Mouse (Mus musculus): Measurements from ENCODE around the gene Tnf. TPM values are rescaled to one million over a fixed set of nuclear protein-coding genes. Genes with fewer than 3 reads are reported as not detected.
A peak's percentile ranks its signal among the peaks of the same experiment; 100 is the strongest.

The Tnf gene
- polyA plus RNA-seq, 1 experiment from 2014 or later: 0.48 TPM

GRCm38 (mm10) chr17:35243086-35243485 lies 41.3 kb upstream of the Tnf start:
- Histone ChIP-seq H3K9me3 (replicated peaks; ENCODE audit: control insufficient read depth, low read length) (no peaks in the 10 kb centered on the region), H3K36me3 (ENCODE audit: control insufficient read depth, insufficient read depth) (peaks cover 49% of the 10 kb centered on the region), H3K4me3 (ENCODE audit: low read depth, low read length) (peak overlapping the region; percentile 94), H3K4me2 (ENCODE audit: low read depth, low read length) (peak overlapping the region; percentile 89), H3K9ac (ENCODE audit: low read depth, low read length) (peak overlapping the region; percentile 94), H3K27me3 (ENCODE audit: control insufficient read depth, insufficient read depth, low read depth, low read length) (no peaks in the 10 kb centered on the region), H3K4me1 (ENCODE audit: control insufficient read depth, low read depth, low read length) (peaks cover 42% of the 10 kb centered on the region), H3K27ac (ENCODE audit: low read length) (peak overlapping the region; percentile 90)
- 7% methylated on average over 16 of the region's 16 CpGs for WGBS (ENCODE audit: insufficient replicate concordance)
- no peak for ATAC-seq (ENCODE audit: low read depth)

- Histone ChIP-seq H3K4me1 (ENCODE audit: control insufficient read depth, low read depth, low read length) (peaks cover 42% of the 10 kb centered on the region), H3K4me2 (ENCODE audit: low read depth, low read length) (peak overlapping the region; percentile 89), H3K27ac (ENCODE audit: low read length) (peak overlapping the region; percentile 90), H3K9ac (ENCODE audit: low read depth, low read length) (peak overlapping the region; percentile 94), H3K27me3 (ENCODE audit: control insufficient read depth, insufficient read depth, low read depth, low read length) (no peaks in the 10 kb centered on the region), H3K36me3 (ENCODE audit: control insufficient read depth, insufficient read depth) (peaks cover 41% of the 10 kb centered on the region), H3K9me3 (replicated peaks; ENCODE audit: control insufficient read depth, low read length) (no peaks in the 10 kb centered on the region), H3K4me3 (ENCODE audit: low read depth, low read length) (peak overlapping the region; percentile 94)
- WGBS (ENCODE audit: insufficient replicate concordance): under 1% methylated on average over 55 of the region's 55 CpGs
- ATAC-seq (ENCODE audit: low read depth): peak; percentile 47
These were observed 40.5 kb upstream of the Tnf start for GRCm38 (mm10) chr17:35242015-35242941.

- H3K4me2 ChIP-seq (ENCODE audit: low read depth, low read length): peak within 1 kb of the TSS; percentile 89
- H3K9me3 ChIP-seq (replicated peaks; ENCODE audit: control insufficient read depth, low read length): no peaks in the 10 kb centered on the region
- peak; percentile 84 for ATAC-seq (ENCODE audit: low read depth)
- H3K36me3 ChIP-seq (ENCODE audit: control insufficient read depth, insufficient read depth): peaks cover 33% of the 10 kb centered on the region
- H3K4me1 ChIP-seq (ENCODE audit: control insufficient read depth, low read depth, low read length): peaks cover 44% of the 10 kb centered on the region
- H3K4me3 ChIP-seq (ENCODE audit: low read depth, low read length): peak within 1 kb of the TSS; percentile 94
- H3K9ac ChIP-seq (ENCODE audit: low read depth, low read length): peak within 1 kb of the TSS; percentile 94
- WGBS (ENCODE audit: insufficient replicate concordance): under 1% methylated on average over 69 of the region's 69 CpGs
- no peaks in the 10 kb centered on the region for H3K27me3 ChIP-seq (ENCODE audit: control insufficient read depth, insufficient read depth, low read depth, low read length)
- peak within 1 kb of the TSS; percentile 90 for H3K27ac ChIP-seq (ENCODE audit: low read length)
These were observed 39.7 kb upstream of the Tnf start, which contains the start of gene Ddx39b for GRCm38 (mm10) chr17:35241305-35242014. Ddx39b (plus strand) TSS chr17:35241746.

- WGBS (ENCODE audit: insufficient replicate concordance): 34% methylated on average over 12 of the region's 12 CpGs
- H3K27me3 ChIP-seq (ENCODE audit: control insufficient read depth, insufficient read depth, low read depth, low read length): no peaks in the 10 kb centered on the region
- peaks cover 25% of the 10 kb centered on the region for H3K36me3 ChIP-seq (ENCODE audit: control insufficient read depth, insufficient read depth)
- H3K9me3 ChIP-seq (replicated peaks; ENCODE audit: control insufficient read depth, low read length): no peaks in the 10 kb centered on the region
- no peak for ATAC-seq (ENCODE audit: low read depth)
- peak overlapping the region; percentile 90 for H3K27ac ChIP-seq (ENCODE audit: low read length)
- peaks cover 47% of the 10 kb centered on the region for H3K4me1 ChIP-seq (ENCODE audit: control insufficient read depth, low read depth, low read length)
- peak overlapping the region; percentile 94 for H3K9ac ChIP-seq (ENCODE audit: low read depth, low read length)
- peak overlapping the region; percentile 89 for H3K4me2 ChIP-seq (ENCODE audit: low read depth, low read length)
- H3K4me3 ChIP-seq (ENCODE audit: low read depth, low read length): peak overlapping the region; percentile 94
These were observed 38.8 kb upstream of the Tnf start for GRCm38 (mm10) chr17:35240384-35241304.

- WGBS (ENCODE audit: insufficient replicate concordance): 59% methylated on average over 5 of the region's 5 CpGs
- Histone ChIP-seq H3K4me2 (ENCODE audit: low read depth, low read length) (no peak overlapping the region), H3K9ac (ENCODE audit: low read depth, low read length) (no peak overlapping the region), H3K4me1 (ENCODE audit: control insufficient read depth, low read depth, low read length) (peaks cover 40% of the 10 kb centered on the region), H3K27ac (ENCODE audit: low read length) (no peak overlapping the region), H3K4me3 (ENCODE audit: low read depth, low read length) (no peak overlapping the region), H3K9me3 (replicated peaks; ENCODE audit: control insufficient read depth, low read length) (no peaks in the 10 kb centered on the region), H3K36me3 (ENCODE audit: control insufficient read depth, insufficient read depth) (peaks cover 15% of the 10 kb centered on the region), H3K27me3 (ENCODE audit: control insufficient read depth, insufficient read depth, low read depth, low read length) (no peaks in the 10 kb centered on the region)
- no peak for ATAC-seq (ENCODE audit: low read depth)
These were observed 37.9 kb upstream of the Tnf start for GRCm38 (mm10) chr17:35239700-35240099.

GRCm38 (mm10) chr17:35237504-35237903 lies 35.7 kb upstream of the Tnf start:
- 80% methylated on average over 12 of the region's 12 CpGs for WGBS (ENCODE audit: insufficient replicate concordance)
- no peak overlapping the region for H3K9ac ChIP-seq (ENCODE audit: low read depth, low read length)
- no peaks in the 10 kb centered on the region for H3K27me3 ChIP-seq (ENCODE audit: control insufficient read depth, insufficient read depth, low read depth, low read length)
- no peak overlapping the region for H3K27ac ChIP-seq (ENCODE audit: low read length)
- no peak for ATAC-seq (ENCODE audit: low read depth)
- no peak overlapping the region for H3K4me3 ChIP-seq (ENCODE audit: low read depth, low read length)
- H3K4me2 ChIP-seq (ENCODE audit: low read depth, low read length): no peak overlapping the region
- H3K36me3 ChIP-seq (ENCODE audit: control insufficient read depth, insufficient read depth): no peaks in the 10 kb centered on the region; the same call in 1 of the 2 replicates
- peaks cover 33% of the 10 kb centered on the region for H3K4me1 ChIP-seq (ENCODE audit: control insufficient read depth, low read depth, low read length)
- H3K9me3 ChIP-seq (replicated peaks; ENCODE audit: control insufficient read depth, low read length): no peaks in the 10 kb centered on the region

GRCm38 (mm10) chr17:35236996-35237395 lies 35.2 kb upstream of the Tnf start:
- no peak overlapping the region for H3K9ac ChIP-seq (ENCODE audit: low read depth, low read length)
- H3K4me1 ChIP-seq (ENCODE audit: control insufficient read depth, low read depth, low read length): peaks cover 37% of the 10 kb centered on the region
- no peak overlapping the region for H3K4me3 ChIP-seq (ENCODE audit: low read depth, low read length)
- no peak overlapping the region for H3K27ac ChIP-seq (ENCODE audit: low read length)
- H3K36me3 ChIP-seq (ENCODE audit: control insufficient read depth, insufficient read depth): no peaks in the 10 kb centered on the region; the same call in 1 of the 2 replicates
- no peaks in the 10 kb centered on the region for H3K27me3 ChIP-seq (ENCODE audit: control insufficient read depth, insufficient read depth, low read depth, low read length)
- no peaks in the 10 kb centered on the region for H3K9me3 ChIP-seq (replicated peaks; ENCODE audit: control insufficient read depth, low read length)
- no peak for ATAC-seq (ENCODE audit: low read depth)
- WGBS (ENCODE audit: insufficient replicate concordance): 73% methylated on average over 9 of the region's 9 CpGs
- H3K4me2 ChIP-seq (ENCODE audit: low read depth, low read length): no peak overlapping the region

GRCm38 (mm10) chr17:35236390-35236746 lies 34.6 kb upstream of the Tnf start:
- Histone ChIP-seq H3K4me1 (ENCODE audit: control insufficient read depth, low read depth, low read length) (peaks cover 39% of the 10 kb centered on the region), H3K4me2 (ENCODE audit: low read depth, low read length) (peak overlapping the region; percentile 90), H3K4me3 (ENCODE audit: low read depth, low read length) (peak overlapping the region; percentile 75), H3K27ac (ENCODE audit: low read length) (peak overlapping the region; percentile 96), H3K9ac (ENCODE audit: low read depth, low read length) (peak overlapping the region; percentile 84), H3K36me3 (ENCODE audit: control insufficient read depth, insufficient read depth) (no peaks in the 10 kb centered on the region; the same call in 1 of the 2 replicates), H3K27me3 (ENCODE audit: control insufficient read depth, insufficient read depth, low read depth, low read length) (no peaks in the 10 kb centered on the region), H3K9me3 (replicated peaks; ENCODE audit: control insufficient read depth, low read length) (no peaks in the 10 kb centered on the region)
- WGBS (ENCODE audit: insufficient replicate concordance): 1% methylated on average over 18 of the region's 18 CpGs
- ATAC-seq (ENCODE audit: low read depth): peak; percentile 69

Data from liver, embryonic 16.5 days (tissue).